Mouse (Mus musculus): ENCODE measurements at regions not wholly inside any gene's neighbourhood (a gene's known extent, or its start where the extent isn't known, plus 50 kb on each side); places are given as distances from the start of the nearest gene placed in this dataset.

GRCm38 (mm10) chr3:20714671-20715070, 347.7 kb upstream of the Agtr1b start:
- Histone ChIP-seq H3K4me2 (ENCODE audit: low read depth, low read length) (no peak overlapping the region), H3K4me1 (ENCODE audit: control insufficient read depth, insufficient read depth, low read length) (no peaks in the 10 kb centered on the region), H3K27ac (ENCODE audit: low read length) (no peak overlapping the region), H3K4me3 (ENCODE audit: low read length) (no peak overlapping the region), H3K9ac (ENCODE audit: low read depth, low read length) (no peak overlapping the region), H3K9me3 (ENCODE audit: control insufficient read depth, low read length) (no peaks in the 10 kb centered on the region), H3K36me3 (ENCODE audit: control insufficient read depth, insufficient read depth, low read length) (no peaks in the 10 kb centered on the region), H3K27me3 (replicated peaks; ENCODE audit: control insufficient read depth, insufficient read depth, low read length) (no peaks in the 10 kb centered on the region)
- ATAC-seq, result no peak
- WGBS, result 35% methylated on average over 1 of the region's 1 CpGs

GRCm38 (mm10) chr3:20709661-20710060, 342.7 kb upstream of the Agtr1b start:
- Histone ChIP-seq H3K9ac (ENCODE audit: low read depth, low read length) (no peak overlapping the region), H3K27me3 (replicated peaks; ENCODE audit: control insufficient read depth, insufficient read depth, low read length) (no peaks in the 10 kb centered on the region), H3K27ac (ENCODE audit: low read length) (no peak overlapping the region), H3K4me2 (ENCODE audit: low read depth, low read length) (no peak overlapping the region), H3K4me1 (ENCODE audit: control insufficient read depth, insufficient read depth, low read length) (no peaks in the 10 kb centered on the region), H3K9me3 (ENCODE audit: control insufficient read depth, low read length) (no peaks in the 10 kb centered on the region), H3K4me3 (ENCODE audit: low read length) (no peak overlapping the region), H3K36me3 (ENCODE audit: control insufficient read depth, insufficient read depth, low read length) (no peaks in the 10 kb centered on the region)
- ATAC-seq, result no peak
- 31% methylated on average over 2 of the region's 2 CpGs for WGBS

- no peaks in the 10 kb centered on the region for H3K9me3 ChIP-seq (ENCODE audit: control insufficient read depth, low read length)
- WGBS, result 94% methylated on average over 2 of the region's 2 CpGs
- H3K9ac ChIP-seq (ENCODE audit: low read depth, low read length), result no peak overlapping the region
- no peak overlapping the region for H3K4me3 ChIP-seq (ENCODE audit: low read length)
- no peak overlapping the region for H3K4me2 ChIP-seq (ENCODE audit: low read depth, low read length)
- no peaks in the 10 kb centered on the region for H3K36me3 ChIP-seq (ENCODE audit: control insufficient read depth, insufficient read depth, low read length)
- no peaks in the 10 kb centered on the region for H3K27me3 ChIP-seq (replicated peaks; ENCODE audit: control insufficient read depth, insufficient read depth, low read length)
- H3K27ac ChIP-seq (ENCODE audit: low read length), result no peak overlapping the region
- no peaks in the 10 kb centered on the region for H3K4me1 ChIP-seq (ENCODE audit: control insufficient read depth, insufficient read depth, low read length)
- no peak for ATAC-seq
These were observed 328.4 kb upstream of the Agtr1b start for GRCm38 (mm10) chr3:20695322-20695859.

DNA sequence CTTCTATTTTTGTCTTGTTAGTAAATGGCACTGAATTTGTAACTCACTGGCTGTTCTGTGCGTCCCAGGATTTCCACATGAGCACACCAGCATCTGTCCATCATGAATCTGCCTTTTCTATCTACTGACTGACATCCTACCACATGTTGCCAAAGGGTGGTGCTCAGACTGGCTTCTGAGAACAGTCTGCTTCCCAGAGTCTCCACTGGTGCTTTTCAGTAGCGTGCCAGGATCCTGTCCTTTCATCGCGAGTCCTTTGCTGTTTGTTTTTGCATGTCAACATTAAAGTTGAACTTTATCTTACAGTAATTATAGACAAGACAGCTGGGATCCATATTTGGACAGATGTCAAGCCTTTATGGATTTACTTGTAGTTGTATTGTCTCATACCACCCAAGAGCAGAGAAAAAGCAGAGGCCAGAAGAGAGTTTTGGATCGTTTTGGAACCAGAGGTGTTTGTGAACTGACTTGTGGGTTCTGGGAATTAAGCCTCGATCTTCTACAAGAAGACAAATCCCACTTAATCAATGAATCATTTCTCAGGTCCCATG, 314.0 kb upstream of the Agtr1b start:
- Histone ChIP-seq H3K9me3 (ENCODE audit: control insufficient read depth, low read length) (no peaks in the 10 kb centered on the region), H3K4me1 (ENCODE audit: control insufficient read depth, insufficient read depth, low read length) (no peaks in the 10 kb centered on the region), H3K4me3 (ENCODE audit: low read length) (no peak overlapping the region), H3K27me3 (replicated peaks; ENCODE audit: control insufficient read depth, insufficient read depth, low read length) (no peaks in the 10 kb centered on the region), H3K27ac (ENCODE audit: low read length) (no peak overlapping the region), H3K9ac (ENCODE audit: low read depth, low read length) (no peak overlapping the region), H3K36me3 (ENCODE audit: control insufficient read depth, insufficient read depth, low read length) (no peaks in the 10 kb centered on the region), H3K4me2 (ENCODE audit: low read depth, low read length) (no peak overlapping the region)
- no peak for ATAC-seq
- WGBS, result 69% methylated on average over 6 of the region's 6 CpGs

DNA sequence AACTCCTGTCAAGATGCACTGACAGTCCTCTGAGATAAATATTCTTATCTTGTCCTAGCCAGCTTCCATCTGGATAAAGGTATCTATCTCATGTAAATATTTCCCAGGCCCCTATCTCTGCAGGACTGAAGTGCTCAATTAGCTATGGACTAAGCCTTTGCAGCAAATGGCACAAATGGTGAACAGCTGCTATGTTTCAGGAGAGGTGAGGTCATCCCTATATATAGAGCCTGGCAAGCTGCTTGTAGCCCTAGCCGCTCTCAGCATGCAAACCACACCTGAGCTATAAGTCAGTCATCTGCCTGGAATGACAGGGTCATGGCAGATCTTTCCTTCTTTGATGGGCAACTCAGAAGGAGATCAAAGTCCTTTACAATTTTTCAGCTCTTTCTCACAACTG, 294.9 kb upstream of the Agtr1b start:
- no peak overlapping the region for H3K4me2 ChIP-seq (ENCODE audit: low read depth, low read length)
- WGBS, result 28% methylated on average over 1 of the region's 1 CpGs
- no peaks in the 10 kb centered on the region for H3K4me1 ChIP-seq (ENCODE audit: control insufficient read depth, insufficient read depth, low read length)
- no peak overlapping the region for H3K4me3 ChIP-seq (ENCODE audit: low read length)
- no peaks in the 10 kb centered on the region for H3K27me3 ChIP-seq (replicated peaks; ENCODE audit: control insufficient read depth, insufficient read depth, low read length)
- no peaks in the 10 kb centered on the region for H3K36me3 ChIP-seq (ENCODE audit: control insufficient read depth, insufficient read depth, low read length)
- peak; percentile 72 for ATAC-seq
- H3K27ac ChIP-seq (ENCODE audit: low read length), result no peak overlapping the region
- no peaks in the 10 kb centered on the region for H3K9me3 ChIP-seq (ENCODE audit: control insufficient read depth, low read length)
- H3K9ac ChIP-seq (ENCODE audit: low read depth, low read length), result no peak overlapping the region

DNA sequence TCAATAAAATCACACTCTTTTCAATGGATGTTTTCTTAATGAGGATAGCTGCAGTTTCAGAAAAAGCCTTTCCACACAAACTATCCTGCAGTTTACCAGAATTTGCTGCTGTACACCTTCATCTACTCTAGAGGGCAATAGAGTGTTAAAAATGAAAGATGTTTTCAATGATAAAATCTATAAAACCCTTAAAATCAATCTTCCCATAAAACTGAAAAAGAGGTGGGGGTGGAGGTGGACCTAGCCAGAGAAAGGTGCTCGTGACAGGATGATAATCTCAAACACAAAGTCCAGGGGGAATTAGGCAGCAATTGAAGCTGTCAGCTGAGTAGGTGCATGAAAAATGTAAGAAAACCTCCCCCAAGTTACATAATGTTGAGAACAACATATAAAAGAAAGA, 288.4 kb upstream of the Agtr1b start:
- Histone ChIP-seq H3K4me2 (ENCODE audit: low read depth, low read length) (no peak overlapping the region), H3K4me3 (ENCODE audit: low read length) (no peak overlapping the region), H3K27me3 (replicated peaks; ENCODE audit: control insufficient read depth, insufficient read depth, low read length) (no peaks in the 10 kb centered on the region), H3K27ac (ENCODE audit: low read length) (no peak overlapping the region), H3K4me1 (ENCODE audit: control insufficient read depth, insufficient read depth, low read length) (no peaks in the 10 kb centered on the region), H3K9ac (ENCODE audit: low read depth, low read length) (no peak overlapping the region), H3K9me3 (ENCODE audit: control insufficient read depth, low read length) (no peaks in the 10 kb centered on the region), H3K36me3 (ENCODE audit: control insufficient read depth, insufficient read depth, low read length) (no peaks in the 10 kb centered on the region)
- ATAC-seq, result no peak
- WGBS, result 3% methylated on average over 1 of the region's 1 CpGs

All from intestine, embryonic 16.5 days (tissue).